Mouse (Mus musculus) inflammation-experienced regulatory T-cells, adult 16 weeks (primary cell): ENCODE results near the gene Tectb. TPM values are rescaled to one million over a fixed set of nuclear protein-coding genes. Genes with fewer than 3 reads are reported as not detected.

Experiments
- polyA plus RNA-seq: library from polyadenylated mRNA; unstranded; fragments of 100-300 nt; shearing (Covaris generic); gene quantifications from one replicate; pipeline ENCODE4 v1.2.1, GENCODE M21; 2017

The Tectb gene
- polyA plus RNA-seq: not detected

DNA sequence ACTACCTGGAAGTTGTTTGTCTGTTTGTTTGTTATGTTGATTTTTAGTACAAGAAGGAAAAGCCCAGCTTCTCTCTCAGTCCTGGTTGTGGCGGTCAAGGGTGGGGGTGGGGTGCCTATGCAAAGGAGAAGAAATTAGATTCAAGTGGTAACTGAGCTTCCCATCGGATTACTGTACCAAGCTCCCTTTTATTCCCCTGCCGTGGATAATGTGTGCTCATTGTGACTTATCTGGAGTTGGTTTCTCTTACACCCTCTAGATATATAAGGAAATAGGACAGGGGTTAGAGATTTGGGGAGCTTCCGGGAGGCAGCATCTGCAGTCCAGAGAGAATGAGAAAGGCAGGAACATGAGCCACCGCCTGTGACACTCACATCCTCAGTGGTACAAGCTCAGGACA lies at the start of gene Tectb:
Gene Tectb (plus strand): TSS at position 301 of the 400 bp plus-strand sequence.

GRCm38 (mm10) chr19:55241186-55241645 lies 60.7 kb downstream of the Tectb start, which contains the start of gene Gucy2g:
Gucy2g (minus strand) TSS chr19:55241236.

Other genes with a start within 250 kb of the Tectb start
- 2.6 TPM for gene Gpam, start 53.5 kb upstream of the Tectb start, polyA plus RNA-seq
- gene Gucy2g, start 60.5 kb downstream of the Tectb start, polyA plus RNA-seq: 0.27 TPM
- 177 TPM for gene Acsl5, start 71.2 kb downstream of the Tectb start, polyA plus RNA-seq
- gene Zdhhc6, start 135.3 kb downstream of the Tectb start, polyA plus RNA-seq: 93.8 TPM
- gene Vti1a, start 135.6 kb downstream of the Tectb start, polyA plus RNA-seq: 70.5 TPM